Mouse (Mus musculus) small intestine, adult 2 months (tissue): ENCODE results near the gene E330017A01Rik.

Source experiments
- CTCF ChIP-seq: fragments of 200-500 bp; IDR thresholded peaks from 2 replicates; pipeline ENCODE4 v1.5.1; 2012; ENCODE audit warnings: low read depth, mild to moderate bottlenecking, control low read depth, inconsistent platforms, low read length, moderate library complexity, mixed read lengths; ENCODE audit not compliant: insufficient replicate concordance, insufficient read length; ENCODE audit errors: extremely low read depth
- POLR2A ChIP-seq: fragments of 200-500 bp; IDR thresholded peaks from 2 replicates; pipeline ENCODE4 v1.6.1; 2012; ENCODE audit warnings: low read depth, mild to moderate bottlenecking, control low read depth, inconsistent platforms, low read length, moderate library complexity

- no peak for TF ChIP-seq CTCF
- TF ChIP-seq POLR2A: no peak
Observed at GRCm38 (mm10) chr16:58617346-58617745, 21.2 kb downstream of the E330017A01Rik start.
